Mouse (Mus musculus): ENCODE results near the gene Higd1c. TPM values are rescaled to one million over a fixed set of nuclear protein-coding genes. Genes with fewer than 3 reads are reported as not detected.
"Not testable (repeated sequence)": the region's sequence is repeated elsewhere in the genome, so short reads cannot be mapped to it uniquely, and the experiment has no call there.

The Higd1c gene
- polyA plus RNA-seq, 1 experiment from 2014 or later, result not detected

DNA sequence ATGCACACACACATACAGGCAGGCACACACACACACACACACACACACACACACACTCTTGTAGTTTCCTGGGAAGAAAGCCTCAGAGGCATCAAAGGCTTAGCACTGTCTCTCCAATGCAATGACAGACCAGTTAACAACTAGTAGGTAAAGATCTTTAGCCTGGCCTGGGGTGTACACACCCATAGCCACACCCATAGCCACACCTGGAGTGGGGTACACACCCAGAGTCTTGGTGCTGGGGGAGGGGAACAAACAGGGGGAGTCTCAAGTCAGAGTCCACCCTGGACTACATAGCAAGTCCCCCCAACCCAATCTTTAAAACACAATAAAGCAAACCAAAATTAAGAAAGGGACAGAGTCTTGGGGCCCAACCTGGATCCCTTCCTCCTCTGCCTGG lies 27.0 kb upstream of the Higd1c start:
- not testable (repeated sequence) for H3K36me3 ChIP-seq; H3K27ac ChIP-seq; H3K9me3 ChIP-seq (replicated peaks); H3K27me3 ChIP-seq (ENCODE audit: low read depth, poor library complexity, severe bottlenecking); H3K4me1 ChIP-seq; DNase-seq (ENCODE audit: low spot score); H3K4me3 ChIP-seq

DNA sequence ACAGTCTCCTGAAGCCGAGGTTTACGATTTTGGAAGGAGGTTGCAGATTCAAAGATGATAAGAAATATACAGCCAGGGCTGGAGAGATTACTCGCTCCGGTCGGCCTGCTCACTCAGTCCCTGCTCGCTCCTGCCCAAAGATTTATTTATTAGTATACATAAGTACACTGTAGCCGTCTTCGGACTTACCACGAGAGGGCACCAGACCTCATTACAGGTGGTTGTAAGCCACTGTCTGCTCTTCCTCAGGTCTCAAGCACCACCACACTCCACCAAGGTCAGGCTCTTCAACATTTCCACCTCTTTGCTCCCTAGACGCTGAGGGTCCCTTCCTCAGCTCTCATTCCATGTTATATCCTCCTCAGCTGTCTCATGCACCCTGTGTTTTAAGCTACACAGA lies 26.5 kb upstream of the Higd1c start:
- H3K4me1 ChIP-seq; H3K27me3 ChIP-seq (ENCODE audit: low read depth, poor library complexity, severe bottlenecking); H3K9me3 ChIP-seq (replicated peaks); H3K36me3 ChIP-seq; H3K4me3 ChIP-seq; DNase-seq (ENCODE audit: low spot score); H3K27ac ChIP-seq: not testable (repeated sequence)
- 39% methylated on average over 10 of the region's 10 CpGs for WGBS

DNA sequence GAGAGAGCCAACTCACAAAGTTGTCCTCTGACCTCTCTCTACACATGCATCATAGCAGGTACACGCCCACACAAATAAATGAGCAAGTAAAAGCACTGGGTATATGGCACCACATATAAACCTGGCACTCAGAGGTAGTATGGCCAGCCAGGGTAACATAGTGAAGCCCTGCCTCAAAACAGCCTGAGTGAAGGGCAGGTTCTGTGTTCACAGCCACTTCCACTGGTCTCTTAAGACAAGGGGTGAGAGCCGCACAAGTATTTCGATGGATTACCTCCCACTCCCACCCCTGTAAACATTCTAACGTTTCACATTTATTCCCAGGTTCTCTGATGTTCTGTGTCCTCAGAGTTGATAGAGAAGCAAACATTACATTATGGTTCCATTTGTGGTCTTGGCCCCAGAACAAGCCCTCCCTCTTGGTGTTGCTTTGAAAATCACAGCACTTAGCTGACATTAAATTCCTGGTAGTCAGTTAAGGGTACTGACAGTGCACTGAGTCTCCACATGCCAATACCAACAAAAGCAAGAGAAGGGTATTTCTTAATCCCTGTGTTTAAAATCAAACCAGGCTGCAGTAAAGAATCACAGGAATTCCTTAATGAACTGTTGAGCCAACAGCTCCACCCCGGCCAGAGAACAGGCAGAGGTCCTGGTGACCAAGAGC lies 22.9 kb upstream of the Higd1c start:
- not testable (repeated sequence) for H3K27me3 ChIP-seq (ENCODE audit: low read depth, poor library complexity, severe bottlenecking); DNase-seq (ENCODE audit: low spot score); H3K4me1 ChIP-seq; H3K36me3 ChIP-seq; H3K9me3 ChIP-seq (replicated peaks); H3K4me3 ChIP-seq; H3K27ac ChIP-seq
- 81% methylated on average over 5 of the region's 5 CpGs for WGBS

DNA sequence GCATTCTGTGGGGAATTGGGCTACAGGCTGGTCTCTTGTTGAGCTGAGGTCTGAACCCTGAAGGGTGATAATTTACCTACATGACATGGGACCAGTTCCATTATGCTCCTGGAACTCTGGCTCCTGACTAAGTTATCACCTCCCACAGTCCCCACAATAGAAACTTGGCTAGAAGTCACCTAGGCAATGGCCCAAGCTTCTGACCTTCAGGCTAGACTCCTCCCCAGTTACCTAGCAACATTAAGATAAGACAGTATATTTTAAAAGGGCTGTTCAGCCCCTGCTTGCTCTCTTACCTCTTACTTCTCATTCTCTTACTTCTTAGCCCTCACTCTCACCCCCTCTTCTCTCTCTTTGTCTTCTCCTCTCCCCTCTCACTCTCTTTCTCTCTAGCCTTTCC lies 18.9 kb upstream of the Higd1c start:
- Histone ChIP-seq H3K36me3 (no peaks in the 10 kb centered on the region), H3K27me3 (ENCODE audit: low read depth, poor library complexity, severe bottlenecking) (no peaks in the 10 kb centered on the region), H3K9me3 (replicated peaks) (no peaks in the 10 kb centered on the region), H3K4me1 (peaks cover 14% of the 10 kb centered on the region), H3K4me3 (no peak overlapping the region), H3K27ac (no peak overlapping the region)
- DNase-seq (ENCODE audit: low spot score), result no peak

DNA sequence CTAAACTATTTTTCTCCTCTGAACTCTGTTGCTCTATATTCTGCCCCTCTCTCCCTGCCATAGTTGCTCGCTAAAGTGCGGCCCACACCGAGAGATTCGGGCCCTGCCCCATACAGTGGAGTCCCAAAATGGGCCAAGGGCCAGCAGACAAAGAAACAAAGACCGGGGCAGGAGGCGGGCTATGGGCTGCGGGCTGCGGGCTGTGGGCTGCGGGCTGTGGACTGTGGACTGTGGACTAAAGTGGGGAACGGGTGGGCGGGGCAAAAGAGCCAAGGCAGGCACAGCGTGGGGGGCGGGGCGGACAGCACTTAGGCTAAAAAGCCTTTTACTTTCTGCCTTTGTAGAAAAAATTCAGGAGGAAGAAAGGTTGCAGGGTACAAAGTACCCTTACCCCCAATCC lies 17.6 kb upstream of the Higd1c start:
- H3K9me3 ChIP-seq (replicated peaks), result no peaks in the 10 kb centered on the region
- no peaks in the 10 kb centered on the region for H3K27me3 ChIP-seq (ENCODE audit: low read depth, poor library complexity, severe bottlenecking)
- 78% methylated on average over 14 of the region's 14 CpGs for WGBS
- peak overlapping the region; percentile 72 for H3K27ac ChIP-seq
- no peak for DNase-seq (ENCODE audit: low spot score)
- H3K36me3 ChIP-seq, result no peaks in the 10 kb centered on the region
- no peak overlapping the region for H3K4me3 ChIP-seq
- H3K4me1 ChIP-seq, result peaks cover 16% of the 10 kb centered on the region

DNA sequence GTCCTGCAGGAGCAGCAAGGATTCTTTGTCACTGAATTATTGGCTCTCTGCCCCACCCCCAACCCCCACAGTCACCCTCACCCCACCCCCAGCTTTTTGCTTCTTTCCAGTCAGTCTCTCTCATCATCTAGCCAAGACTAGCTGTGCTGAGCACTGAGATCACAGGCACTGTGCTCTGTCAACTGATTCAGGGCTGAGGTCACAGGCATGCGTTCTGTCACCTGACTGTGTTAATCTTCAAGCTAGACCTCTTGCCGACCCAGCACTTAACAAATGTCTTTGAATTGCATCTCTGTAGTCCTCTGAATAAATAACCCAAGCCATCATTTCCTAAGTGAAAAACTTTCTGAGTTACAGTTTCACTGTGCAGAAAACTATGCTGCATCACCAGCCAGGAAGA lies 14.8 kb upstream of the Higd1c start:
- no peak overlapping the region for H3K27ac ChIP-seq
- DNase-seq (ENCODE audit: low spot score), result no peak
- no peak overlapping the region for H3K4me3 ChIP-seq
- WGBS, result 39% methylated on average over 2 of the region's 2 CpGs
- H3K9me3 ChIP-seq (replicated peaks), result no peaks in the 10 kb centered on the region
- H3K4me1 ChIP-seq, result peaks cover 18% of the 10 kb centered on the region
- H3K36me3 ChIP-seq, result no peaks in the 10 kb centered on the region
- no peaks in the 10 kb centered on the region for H3K27me3 ChIP-seq (ENCODE audit: low read depth, poor library complexity, severe bottlenecking)

DNA sequence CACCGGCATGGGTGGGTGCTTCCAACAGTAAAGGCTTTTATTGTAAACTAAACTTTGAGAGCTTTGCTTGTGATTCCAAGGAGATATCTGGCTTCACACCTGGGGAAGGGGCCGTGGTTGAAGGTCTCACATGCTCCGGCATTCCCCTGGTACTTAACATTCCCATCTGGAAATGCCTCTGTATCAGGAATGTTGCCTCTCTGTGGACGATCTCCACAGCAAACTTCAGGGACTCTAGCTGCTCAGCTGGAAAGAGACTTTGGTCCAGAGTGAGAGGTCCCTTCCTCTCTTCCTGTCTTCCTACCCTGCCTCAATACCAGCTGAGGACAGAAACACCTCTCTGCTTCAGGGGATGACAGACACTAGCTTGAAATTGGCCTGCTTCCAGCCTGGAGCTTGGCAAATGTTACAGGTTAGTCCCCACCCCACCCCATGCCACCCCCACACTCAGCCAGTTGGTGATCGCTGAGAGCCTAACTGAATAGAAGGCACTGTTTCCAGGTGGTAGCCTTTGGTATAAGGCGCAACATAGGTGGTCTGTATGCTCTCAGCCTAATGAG lies 12.8 kb upstream of the Higd1c start:
- H3K27me3 ChIP-seq (ENCODE audit: low read depth, poor library complexity, severe bottlenecking), result no peaks in the 10 kb centered on the region
- H3K9me3 ChIP-seq (replicated peaks), result no peaks in the 10 kb centered on the region
- H3K4me3 ChIP-seq, result no peak overlapping the region
- H3K4me1 ChIP-seq, result peaks cover 12% of the 10 kb centered on the region
- DNase-seq (ENCODE audit: low spot score), result no peak
- 63% methylated on average over 6 of the region's 6 CpGs for WGBS
- H3K27ac ChIP-seq, result no peak overlapping the region
- H3K36me3 ChIP-seq, result no peaks in the 10 kb centered on the region

DNA sequence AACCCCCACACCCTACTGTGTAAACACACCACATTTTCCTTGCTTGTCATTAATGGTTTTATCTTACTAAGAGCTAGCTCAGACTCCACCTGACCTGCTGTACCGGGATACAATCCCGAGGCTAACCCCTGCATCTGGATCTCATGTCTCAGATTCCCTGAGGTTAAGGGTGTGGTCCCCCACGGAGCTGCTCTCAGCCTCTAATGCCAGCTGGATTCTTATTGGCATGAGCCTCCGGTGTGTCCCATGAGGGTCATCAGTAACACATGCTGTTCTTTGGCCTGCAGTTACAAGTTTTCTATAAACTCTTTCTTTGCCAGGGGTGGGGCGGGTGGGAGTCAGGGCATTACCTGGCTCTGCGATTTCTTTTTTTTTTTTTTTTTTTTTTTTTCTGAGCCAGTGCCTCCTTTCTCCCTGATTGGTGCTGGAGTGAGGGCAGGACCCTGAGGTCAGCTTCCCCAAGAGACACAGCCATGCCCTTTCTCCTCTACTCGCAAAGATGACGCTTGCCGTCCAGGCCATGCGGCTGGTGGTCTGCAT lies 11.6 kb upstream of the Higd1c start, which contains the start of the genes Methig1 and Mettl7a2:
Gene Methig1, plus strand, starts transcription at position 439 of the 540 bp plus-strand sequence.
Gene Mettl7a2, plus strand, starts transcription at position 490 of the 540 bp plus-strand sequence.
- H3K9me3 ChIP-seq (replicated peaks), result no peaks in the 10 kb centered on the region
- H3K27me3 ChIP-seq (ENCODE audit: low read depth, poor library complexity, severe bottlenecking), result no peaks in the 10 kb centered on the region
- DNase-seq (ENCODE audit: low spot score), result no peak
- 89% methylated on average over 10 of the region's 10 CpGs for WGBS
- no peaks in the 10 kb centered on the region for H3K36me3 ChIP-seq
- peaks cover 11% of the 10 kb centered on the region; the same call in 1 of the 2 replicates for H3K4me1 ChIP-seq
- H3K27ac ChIP-seq, result no peak within 1 kb of the TSS
- H3K4me3 ChIP-seq, result no peak within 1 kb of the TSS

DNA sequence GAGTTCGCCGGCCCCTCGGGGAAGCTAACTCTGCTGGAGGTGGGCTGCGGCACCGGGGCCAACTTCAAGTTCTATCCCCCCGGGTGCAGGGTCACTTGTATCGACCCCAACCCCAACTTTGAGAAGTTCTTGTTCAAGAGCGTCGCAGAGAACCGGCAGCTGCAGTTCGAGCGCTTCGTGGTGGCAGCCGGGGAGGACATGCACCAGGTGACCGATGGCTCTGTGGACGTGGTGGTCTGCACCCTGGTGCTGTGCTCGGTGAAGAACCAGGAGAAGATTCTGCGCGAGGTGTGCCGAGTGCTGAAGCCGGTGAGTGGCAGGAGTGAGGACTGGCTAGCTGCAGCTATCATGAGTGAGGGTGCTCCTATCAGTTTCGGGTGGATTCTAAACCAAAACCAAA lies 10.9 kb upstream of the Higd1c start:
- not testable (repeated sequence) for H3K27me3 ChIP-seq (ENCODE audit: low read depth, poor library complexity, severe bottlenecking); H3K9me3 ChIP-seq (replicated peaks); H3K36me3 ChIP-seq; H3K4me3 ChIP-seq; H3K27ac ChIP-seq; DNase-seq (ENCODE audit: low spot score)
- peaks cover 11% of the 10 kb centered on the region; the same call in 1 of the 2 replicates for H3K4me1 ChIP-seq
- 89% methylated on average over 20 of the region's 22 CpGs for whole genome bisulfite sequencing

DNA sequence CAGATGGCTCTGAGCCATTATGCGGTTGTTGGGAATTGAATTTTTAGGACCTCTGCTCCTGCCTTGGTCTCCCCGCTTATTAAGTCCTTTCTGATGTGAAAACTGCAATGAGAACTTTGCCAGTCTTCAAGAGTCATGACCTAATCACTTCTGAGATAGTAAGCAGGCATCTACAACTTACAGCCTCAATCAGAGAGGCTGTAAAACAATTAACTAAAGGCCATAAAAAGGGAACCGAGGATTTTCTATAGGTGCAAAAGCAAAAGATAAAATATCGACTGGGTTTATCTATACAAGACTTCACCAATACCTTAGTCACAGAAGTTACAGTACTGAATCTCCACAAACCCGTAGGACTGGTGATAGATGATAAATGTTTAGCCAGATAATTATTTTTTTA lies 8.5 kb upstream of the Higd1c start:
- H3K27ac ChIP-seq, result no peak overlapping the region
- WGBS, result 43% methylated on average over 5 of the region's 5 CpGs
- H3K4me1 ChIP-seq, result peaks cover 7% of the 10 kb centered on the region; the same call in 1 of the 2 replicates
- no peak overlapping the region for H3K4me3 ChIP-seq
- no peak for DNase-seq (ENCODE audit: low spot score)
- H3K9me3 ChIP-seq (replicated peaks), result no peaks in the 10 kb centered on the region
- no peaks in the 10 kb centered on the region for H3K27me3 ChIP-seq (ENCODE audit: low read depth, poor library complexity, severe bottlenecking)
- no peaks in the 10 kb centered on the region for H3K36me3 ChIP-seq

DNA sequence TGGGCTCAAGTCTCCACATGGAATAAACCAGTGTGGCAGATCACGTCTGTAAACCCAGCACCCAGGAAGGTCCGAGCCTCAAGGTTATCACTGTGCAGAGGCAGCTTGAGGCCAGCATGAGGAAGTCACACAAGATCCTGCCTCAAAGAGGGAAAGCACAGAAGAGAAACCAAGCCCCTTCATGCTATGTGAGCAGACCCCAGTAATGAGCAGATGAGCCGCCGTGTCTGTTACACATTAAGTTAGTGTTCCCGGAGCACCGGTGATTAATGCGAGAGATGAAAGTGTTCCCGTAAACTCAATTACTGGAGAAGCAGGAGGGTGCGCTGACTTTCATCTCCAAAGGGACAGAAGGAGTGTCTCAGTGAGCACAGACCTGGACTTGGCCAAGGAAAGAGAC lies 1.6 kb downstream of the Higd1c start:
- WGBS, result 18% methylated on average over 9 of the region's 9 CpGs
- H3K9me3 ChIP-seq (replicated peaks), result not testable (repeated sequence)

DNA sequence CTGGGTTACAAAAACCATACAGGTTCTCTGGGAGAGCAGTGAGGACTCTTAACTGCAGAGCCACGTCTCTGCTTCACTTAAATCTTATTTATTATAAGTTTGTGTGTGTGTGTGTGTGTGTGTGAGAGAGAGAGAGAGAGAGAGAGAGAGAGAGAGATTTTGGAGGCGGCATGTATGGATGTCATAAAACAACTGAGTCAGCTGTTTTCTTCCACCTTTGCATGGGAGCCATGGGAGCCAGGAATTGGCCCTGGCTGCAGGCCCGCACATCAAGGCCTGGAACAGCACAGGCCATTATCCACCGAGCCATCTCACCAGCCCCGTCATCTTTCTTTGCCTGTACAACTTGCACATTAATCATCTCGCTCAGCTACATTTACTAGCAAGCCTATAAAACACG lies 2.8 kb downstream of the Higd1c start:
- H3K36me3 ChIP-seq, result no peaks in the 10 kb centered on the region
- no peak for DNase-seq (ENCODE audit: low spot score)
- H3K4me1 ChIP-seq, result peaks cover 16% of the 10 kb centered on the region; the same call in 1 of the 2 replicates
- H3K27me3 ChIP-seq (ENCODE audit: low read depth, poor library complexity, severe bottlenecking), result peaks cover 23% of the 10 kb centered on the region; the same call in 1 of the 2 replicates
- no peaks in the 10 kb centered on the region for H3K9me3 ChIP-seq (replicated peaks)
- no peak overlapping the region for H3K27ac ChIP-seq
- WGBS, result 62% methylated on average over 7 of the region's 7 CpGs
- H3K4me3 ChIP-seq, result no peak overlapping the region

More for the DNA sequence above, 1.6 kb downstream of the Higd1c start:
- DNase-seq (ENCODE audit: low spot score); H3K36me3 ChIP-seq; H3K4me3 ChIP-seq; H3K27ac ChIP-seq: not testable (repeated sequence)
- Histone ChIP-seq H3K27me3 (ENCODE audit: low read depth, poor library complexity, severe bottlenecking) (peaks cover 23% of the 10 kb centered on the region; the same call in 1 of the 2 replicates), H3K4me1 (peaks cover 12% of the 10 kb centered on the region; the same call in 1 of the 2 replicates)

DNA sequence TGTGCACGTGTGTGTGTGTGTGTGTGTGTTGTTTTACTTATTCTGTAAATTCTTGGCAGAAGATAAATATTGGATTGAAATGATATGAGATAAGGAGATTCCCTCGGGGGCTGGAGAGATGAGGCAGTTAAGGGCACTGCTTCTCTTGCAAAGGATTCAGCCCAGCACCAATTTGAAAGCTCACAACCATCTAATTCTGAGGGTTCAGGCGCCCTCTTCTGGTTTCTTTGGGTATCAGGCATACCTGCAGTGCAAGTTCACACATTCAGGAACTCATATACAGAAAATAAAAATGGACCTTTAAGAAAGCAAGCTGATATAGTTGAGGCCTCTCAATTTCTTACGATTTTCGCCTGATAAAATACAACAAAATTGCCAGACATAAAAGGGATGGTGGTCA lies 10.7 kb downstream of the Higd1c start:
- Histone ChIP-seq H3K27me3 (ENCODE audit: low read depth, poor library complexity, severe bottlenecking) (0 out of 2 replicates have a peak, but pooled peaks cover 1% of the 10 kb centered on the region), H3K27ac (no peak overlapping the region), H3K4me3 (no peak overlapping the region), H3K9me3 (replicated peaks) (no peaks in the 10 kb centered on the region), H3K36me3 (no peaks in the 10 kb centered on the region), H3K4me1 (peaks cover 4% of the 10 kb centered on the region; the same call in 1 of the 2 replicates)
- WGBS, result 34% methylated on average over 5 of the region's 5 CpGs
- peak; percentile 63 for DNase-seq (ENCODE audit: low spot score)
